Mouse (Mus musculus) regulatory T cell (primary cell): ENCODE data around the gene Gimap7.

Experiments
- in situ Hi-C: fragments of 300-600 bp; cut with MboI, MseI; formaldehyde crosslinking; loops from one replicate; pipeline ENCODE4 v1.15.1; 2025; ENCODE audit warnings: high pct_unique_total_duplicates

The Gimap7 gene

DNA sequence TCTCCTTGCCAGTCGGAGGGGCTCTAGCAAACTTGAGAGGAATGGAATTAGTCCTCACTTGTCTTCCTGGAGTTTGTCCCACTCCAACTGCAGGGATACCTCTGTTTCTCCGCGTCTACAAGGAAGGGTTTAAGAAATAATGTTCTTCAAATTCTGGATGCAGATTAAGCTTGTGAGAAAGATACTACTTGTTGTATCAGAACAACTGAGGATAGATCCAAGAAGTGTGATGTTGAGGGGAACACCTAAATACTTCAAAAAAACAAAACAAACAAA lies 21.3 kb downstream of the Gimap7 start:
- in situ Hi-C loops = loop anchor here (5.0 to 10.0 kb wide), 2 partner anchors 33 to 65 kb away; partner anchors contain the start of genes Gimap3 and Gimap9

DNA sequence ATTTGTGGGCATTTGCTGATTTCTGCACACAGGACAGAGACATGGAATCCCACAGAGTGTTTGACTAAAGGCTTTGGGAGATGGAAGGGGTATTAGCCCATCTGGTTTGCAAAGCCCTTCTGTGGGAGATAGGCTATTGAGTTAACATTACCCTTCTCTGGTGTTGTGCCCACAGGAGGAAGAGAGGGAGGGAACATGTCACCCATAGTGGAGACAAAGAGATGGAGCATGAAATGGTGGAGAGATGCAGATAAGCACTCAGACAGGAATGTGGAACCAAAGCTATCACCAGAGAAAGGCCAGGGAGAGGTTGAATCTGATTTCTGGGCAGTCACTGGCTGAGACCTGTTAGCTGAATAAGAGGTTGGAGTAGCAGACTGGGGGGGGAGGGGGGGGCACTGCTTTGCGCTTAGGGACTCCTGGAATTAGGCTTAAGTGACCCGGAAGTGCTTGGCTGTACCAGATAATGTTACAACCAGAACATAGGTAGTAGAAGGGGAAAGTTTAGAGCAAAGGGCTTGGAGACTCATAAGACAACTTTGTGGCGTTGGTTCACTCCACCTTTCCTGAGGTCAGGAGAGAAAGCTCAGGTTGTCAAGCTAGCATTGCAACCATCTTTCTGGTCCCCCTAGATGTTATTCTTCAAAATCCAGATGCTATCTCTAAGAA lies 22.2 kb downstream of the Gimap7 start:
- in situ Hi-C loops = loop anchor here (10.0 kb wide), 1 partner anchor 66 kb away; the partner anchor contains the start of gene Gimap9

DNA sequence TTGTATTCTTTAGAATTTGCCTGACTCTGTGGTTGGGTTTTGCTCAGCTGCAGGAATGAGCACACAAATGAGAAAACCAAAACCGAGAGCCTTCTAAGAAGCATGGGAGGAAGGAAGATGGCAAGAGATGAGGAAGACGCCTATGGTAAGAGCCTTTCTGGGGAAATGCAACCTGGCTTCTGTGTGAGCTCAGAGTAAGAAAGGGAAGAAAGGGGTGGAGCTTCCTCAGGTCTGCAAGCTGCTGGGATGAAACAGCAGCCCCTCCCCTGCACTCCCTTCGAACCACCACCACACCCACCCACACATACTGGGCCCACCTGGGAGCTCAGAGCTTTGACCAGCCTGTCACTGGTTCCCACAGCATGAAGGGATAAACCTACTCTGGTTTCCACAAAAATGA lies 22.9 kb downstream of the Gimap7 start:
- in situ Hi-C loops = loop anchor here (10.0 kb wide), 1 partner anchor 66 kb away; the partner anchor contains the start of gene Gimap9

DNA sequence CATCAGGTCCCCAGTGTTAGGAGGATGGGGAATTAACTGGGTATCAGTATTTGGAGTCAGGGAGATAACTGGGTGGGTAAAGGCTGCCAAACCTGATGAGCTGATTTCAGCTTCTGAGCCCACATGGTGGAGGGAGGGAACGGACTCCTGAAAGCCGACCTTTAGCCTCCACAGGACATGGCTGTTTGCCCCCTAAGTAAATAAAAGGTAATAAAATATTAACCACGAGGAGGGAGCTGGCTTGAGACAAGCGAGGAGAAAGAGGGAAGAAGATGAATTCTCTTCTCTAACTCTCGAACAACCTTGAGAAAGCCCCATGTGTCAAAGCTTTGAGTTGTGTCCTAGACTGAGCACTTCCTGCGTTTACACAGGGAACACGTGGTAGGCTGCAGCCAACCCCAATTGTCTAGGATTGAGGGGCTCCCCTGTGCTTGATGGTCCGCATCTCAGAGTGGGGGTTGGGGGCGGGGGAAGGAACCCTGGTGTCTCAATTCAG lies 23.3 kb downstream of the Gimap7 start:
- in situ Hi-C loops = loop anchor here (10.0 kb wide), 1 partner anchor 67 kb away; the partner anchor contains the start of gene Gimap9

DNA sequence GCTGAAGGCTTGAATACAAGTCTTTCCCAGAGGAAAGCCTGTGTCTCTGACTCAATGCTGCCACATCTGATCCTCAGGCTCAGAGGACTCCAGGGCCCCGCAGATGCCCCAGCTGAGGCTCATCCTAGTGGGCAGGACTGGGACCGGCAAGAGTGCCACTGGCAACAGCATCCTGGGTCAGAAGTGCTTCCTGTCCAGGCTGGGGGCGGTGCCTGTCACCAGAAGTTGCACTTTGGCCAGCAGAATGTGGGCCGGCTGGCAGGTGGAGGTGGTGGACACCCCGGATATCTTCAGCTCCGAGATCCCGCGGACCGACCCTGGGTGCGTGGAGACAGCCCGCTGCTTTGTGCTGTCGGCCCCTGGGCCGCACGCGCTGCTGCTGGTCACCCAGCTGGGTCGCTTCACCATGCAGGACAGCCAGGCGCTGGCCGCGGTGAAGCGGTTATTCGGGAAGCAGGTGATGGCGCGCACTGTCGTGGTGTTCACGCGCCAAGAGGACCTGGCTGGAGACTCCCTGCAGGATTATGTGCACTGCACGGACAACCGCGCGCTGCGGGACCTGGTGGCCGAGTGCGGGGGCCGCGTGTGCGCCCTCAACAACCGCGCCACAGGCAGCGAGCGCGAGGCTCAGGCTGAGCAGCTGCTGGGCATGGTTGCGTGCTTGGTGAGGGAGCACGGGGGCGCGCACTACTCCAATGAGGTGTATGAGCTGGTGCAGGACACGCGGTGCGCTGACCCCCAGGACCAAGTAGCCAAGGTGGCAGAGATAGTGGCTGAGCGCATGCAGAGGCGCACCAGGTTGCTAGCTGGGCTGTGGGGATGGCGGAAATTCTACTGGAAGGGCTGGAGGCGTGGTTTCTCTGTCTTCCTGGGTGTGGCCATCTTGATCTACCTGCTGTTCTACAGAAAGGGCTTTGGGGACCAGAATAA lies 24.3 kb downstream of the Gimap7 start:
- in situ Hi-C loops = loop anchor here (10.0 kb wide), 1 partner anchor 68 kb away; the partner anchor contains the start of gene Gimap9

DNA sequence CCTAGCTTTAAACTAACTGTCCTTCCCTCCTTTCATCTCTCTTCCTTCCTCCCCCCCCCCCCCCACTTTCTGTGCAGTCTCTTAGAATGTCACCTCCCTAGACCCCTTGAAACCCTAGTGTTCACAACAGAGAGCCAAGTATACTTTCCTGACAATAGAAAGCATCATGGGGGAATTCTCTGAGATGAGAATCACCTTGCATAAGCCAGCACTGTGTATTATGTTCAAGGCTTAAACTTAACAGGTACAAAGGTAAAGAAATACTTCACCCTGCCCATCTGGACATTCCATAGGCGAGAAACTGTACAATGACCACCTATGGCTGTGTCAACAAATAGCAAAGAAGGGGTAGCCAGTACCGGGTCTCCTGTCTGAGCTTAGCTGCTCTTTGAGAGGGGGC lies 27.1 kb downstream of the Gimap7 start:
- in situ Hi-C loops = loop anchor here (10.0 kb wide), 1 partner anchor 71 kb away; the partner anchor contains the start of gene Gimap9

DNA sequence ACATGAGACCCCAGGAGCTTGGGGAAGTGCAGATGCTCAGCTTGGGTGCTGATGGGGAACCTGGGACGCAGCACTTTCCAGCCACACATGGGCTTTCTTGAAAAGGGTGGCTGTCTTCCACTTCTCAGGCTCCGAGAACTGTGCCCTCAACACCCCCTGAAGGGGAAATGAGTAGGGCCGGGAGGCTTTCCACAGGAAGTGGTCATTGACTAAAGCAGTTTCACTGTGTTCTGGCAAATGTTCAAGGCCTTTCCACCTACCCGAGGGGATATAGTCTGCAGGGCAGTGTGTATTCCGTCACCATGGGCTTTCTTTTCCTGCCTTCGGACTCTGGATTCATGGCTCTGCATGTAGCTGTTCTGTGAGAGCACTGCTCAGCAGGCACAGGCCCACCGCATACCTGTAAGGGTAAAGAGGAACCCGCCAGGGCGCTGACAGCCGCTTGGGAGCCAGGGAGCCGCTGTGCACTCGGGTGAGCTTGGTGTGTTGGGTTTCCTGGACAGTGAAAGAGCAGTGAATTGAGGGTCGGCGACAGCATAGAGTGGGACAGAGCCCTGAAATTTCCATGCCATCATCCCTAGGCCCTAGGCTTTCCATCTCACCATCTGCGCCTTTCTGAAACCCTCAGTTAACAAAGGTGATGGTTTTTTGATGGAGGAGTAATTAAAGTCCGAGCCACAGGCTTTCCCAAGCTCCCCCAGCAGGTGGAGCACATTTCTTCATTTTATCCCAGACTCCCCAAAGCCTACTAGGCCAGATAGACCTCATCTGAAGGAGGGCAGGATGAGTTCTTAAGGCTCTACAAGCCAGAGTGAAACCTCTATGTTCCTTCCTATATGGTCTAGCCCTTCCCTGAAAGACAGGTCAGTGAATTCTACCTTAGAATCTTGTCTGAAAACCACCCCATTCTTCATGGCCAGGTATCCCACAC lies 27.8 kb downstream of the Gimap7 start, which contains the start of gene Gimap5:
Gimap5 (plus strand) TSS at position 239 of the 931 bp plus-strand sequence.
- in situ Hi-C loops = loop anchor here (10.0 kb wide), 1 partner anchor 71 kb away; the partner anchor contains the start of gene Gimap9

DNA sequence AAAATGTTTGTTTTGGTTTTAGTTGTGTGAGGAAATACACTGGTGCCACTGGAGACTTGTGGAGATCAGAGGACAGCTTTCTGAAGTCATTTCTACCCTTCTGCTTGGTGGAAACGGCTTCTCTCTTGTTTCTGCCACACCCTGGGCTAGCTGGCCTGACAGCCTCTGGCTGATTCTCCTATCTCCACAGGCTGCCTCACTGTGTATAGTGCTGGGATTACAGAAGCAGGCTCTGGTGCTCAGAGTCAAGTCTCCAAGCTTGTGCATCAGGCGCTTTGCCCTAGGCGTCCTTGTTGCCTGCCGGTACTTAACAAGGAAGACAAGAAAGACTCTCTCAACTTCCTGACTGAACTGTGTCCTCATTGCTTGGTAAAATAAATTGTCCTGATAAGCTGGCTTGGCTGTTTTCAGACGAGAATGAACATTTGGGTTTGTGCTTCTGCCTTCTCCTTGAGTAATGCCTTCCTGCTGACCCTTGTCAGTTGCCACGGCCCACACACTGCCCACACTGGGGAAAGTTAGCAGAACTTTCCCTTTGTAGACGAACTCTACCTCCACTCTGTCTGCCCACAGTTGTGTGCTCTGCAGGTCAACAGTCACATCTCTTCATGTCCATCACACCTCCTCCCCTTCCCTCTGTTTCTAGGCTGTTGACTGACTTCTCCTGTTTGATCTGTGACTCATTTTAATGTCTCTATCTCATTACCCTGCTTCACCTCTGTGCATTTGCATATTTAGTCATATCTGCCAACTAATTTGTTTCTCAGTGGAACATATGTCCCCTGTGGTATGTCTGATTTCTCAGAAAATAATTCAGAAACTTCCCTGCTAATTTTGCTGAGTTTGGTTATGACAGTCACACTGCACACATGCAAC lies 28.9 kb downstream of the Gimap7 start:
- in situ Hi-C loops = loop anchor here (10.0 kb wide), 1 partner anchor 73 kb away; the partner anchor contains the start of gene Gimap9

DNA sequence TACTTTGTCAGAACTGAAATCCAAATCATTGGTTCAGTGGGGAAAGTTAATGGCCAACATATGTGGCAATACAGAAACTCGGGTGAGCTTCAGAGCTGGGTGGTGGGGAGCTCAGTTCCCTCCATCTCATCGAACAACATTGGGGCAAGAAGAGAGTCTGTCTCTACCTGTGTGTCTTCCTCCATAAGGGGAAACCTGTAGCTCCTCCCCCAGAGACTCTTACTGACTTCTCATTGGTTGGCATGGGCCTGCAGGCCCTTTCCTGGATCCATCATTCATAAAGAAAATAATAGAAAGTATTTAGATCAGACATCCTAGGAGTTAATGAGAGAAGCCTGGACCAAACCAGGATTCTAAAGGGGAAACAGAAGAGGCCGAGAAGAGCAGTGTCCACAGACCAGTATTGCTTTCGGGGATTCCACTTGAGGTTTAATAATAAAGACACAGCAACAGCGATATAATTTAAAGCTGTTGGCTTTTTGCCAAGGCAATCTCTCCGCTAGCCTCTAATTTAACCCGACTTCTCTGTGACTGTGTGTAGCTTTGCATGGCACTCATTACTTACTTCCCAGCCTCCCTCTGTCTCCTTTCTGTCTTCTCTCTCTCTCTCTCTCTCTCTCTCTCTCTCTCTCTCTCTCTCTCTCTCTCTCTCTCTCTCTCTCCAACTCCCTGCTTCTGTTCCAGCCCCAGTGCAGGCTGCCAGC lies 45.3 kb downstream of the Gimap7 start:
- in situ Hi-C loops = loop anchor here (25.0 kb wide), 1 partner anchor 676 kb away; the partner anchor contains the start of gene Zfp746

DNA sequence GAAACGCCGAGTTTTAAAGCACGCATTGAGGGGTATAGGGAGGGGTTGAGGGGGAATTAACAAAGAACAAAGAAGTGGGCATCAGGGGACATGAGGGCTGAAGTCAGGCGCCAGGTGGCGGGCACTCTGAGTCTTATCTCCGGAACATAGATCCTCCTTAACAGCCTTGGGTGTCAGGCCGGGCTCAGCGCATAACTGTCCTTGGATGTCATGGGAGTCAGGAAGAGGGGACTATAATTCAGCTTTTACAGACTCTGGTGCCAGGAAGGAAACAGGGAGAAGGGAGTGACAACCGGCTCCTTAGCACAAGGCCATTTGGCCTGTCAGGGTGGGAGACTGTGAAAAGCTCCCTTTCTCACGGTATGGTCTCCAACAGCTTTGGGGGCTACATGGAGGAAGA lies 46.1 kb downstream of the Gimap7 start:
- in situ Hi-C loops = loop anchor here (25.0 kb wide), 1 partner anchor 677 kb away; the partner anchor contains the start of gene Zfp746

DNA sequence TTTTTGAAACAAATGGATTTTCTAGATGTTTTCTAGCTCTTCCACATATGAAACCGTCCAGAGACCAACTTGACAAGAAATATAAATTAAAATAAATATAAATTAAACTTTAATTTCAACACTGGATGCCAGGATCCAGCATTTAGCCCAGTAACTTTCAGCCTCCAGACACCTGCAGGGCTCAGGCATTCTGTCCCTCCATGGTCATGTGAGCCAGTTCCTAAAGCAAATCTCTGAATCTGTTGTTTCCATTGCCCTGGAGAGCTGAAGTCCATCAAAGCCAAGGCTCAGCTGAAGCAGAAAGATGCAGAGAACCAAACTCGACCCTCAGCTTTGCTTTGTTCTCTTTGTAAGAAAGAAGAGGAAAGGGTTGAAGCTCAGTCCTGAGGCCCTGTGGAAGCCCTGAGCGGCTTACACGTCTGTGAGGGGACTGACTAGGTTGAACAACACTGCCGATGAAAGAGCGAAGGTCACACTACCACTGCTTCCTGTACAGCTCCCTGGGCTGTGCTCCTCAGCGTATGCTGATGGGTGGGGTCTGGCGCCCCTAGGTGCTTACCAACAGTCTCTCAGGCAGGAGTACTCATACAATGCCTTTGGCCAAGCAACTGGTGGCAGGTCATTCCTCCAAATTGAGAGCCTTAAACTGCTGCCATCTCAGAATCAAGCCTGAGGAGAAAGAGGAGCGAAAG lies 49.9 kb downstream of the Gimap7 start:
- in situ Hi-C loops = loop anchor here (25.0 kb wide), 1 partner anchor 681 kb away; the partner anchor contains the start of gene Zfp746

DNA sequence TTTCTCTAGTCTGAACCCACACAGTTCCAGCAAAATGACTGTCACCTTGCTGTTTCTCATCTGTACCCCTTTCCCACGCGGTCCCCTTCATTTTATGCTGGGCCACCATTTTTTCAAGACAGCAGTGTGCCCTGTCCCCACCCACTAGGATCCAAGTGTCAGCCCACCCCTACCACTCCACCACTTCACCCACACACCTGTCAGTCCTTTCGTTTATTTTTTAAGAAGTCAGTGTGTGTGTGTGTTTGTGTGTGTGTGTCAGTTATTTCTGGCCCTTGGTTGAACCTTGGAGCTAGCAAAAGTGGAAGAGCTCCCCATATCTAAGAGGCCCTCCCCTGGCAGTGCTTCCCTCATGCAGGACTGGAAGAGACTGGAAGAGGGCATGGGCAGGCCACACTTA lies 50.5 kb downstream of the Gimap7 start:
- in situ Hi-C loops = loop anchor here (25.0 kb wide), 1 partner anchor 682 kb away; the partner anchor contains the start of gene Zfp746

DNA sequence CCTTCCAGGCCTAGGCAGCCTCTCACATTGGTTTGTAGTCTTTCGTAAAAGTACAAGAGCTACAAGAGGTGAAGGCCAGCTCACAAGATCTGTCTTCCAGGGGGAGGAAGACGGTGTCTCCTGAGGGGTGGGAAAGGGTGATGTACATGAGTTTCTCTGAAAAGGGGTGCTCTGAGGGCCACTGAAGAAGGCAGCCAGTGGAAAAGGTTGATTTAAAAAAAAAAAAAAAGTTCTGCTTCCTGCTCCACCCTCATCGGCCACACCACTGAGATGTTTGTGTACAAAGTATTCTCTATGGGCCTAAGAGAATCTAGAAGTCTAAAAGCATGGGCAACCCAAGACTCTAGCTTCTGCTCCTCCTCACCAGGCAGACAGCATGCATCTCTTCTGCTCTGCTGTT lies 52.3 kb downstream of the Gimap7 start, which contains the start of gene Gimap3:
Gimap3 (minus strand) TSS at position 156 of the 400 bp plus-strand sequence.
- in situ Hi-C loops = loop anchor here (5.0 to 25.0 kb wide), 3 partner anchors 33 to 683 kb away; partner anchors contain the start of genes Gimap1, Gimap8 and Zfp746

DNA sequence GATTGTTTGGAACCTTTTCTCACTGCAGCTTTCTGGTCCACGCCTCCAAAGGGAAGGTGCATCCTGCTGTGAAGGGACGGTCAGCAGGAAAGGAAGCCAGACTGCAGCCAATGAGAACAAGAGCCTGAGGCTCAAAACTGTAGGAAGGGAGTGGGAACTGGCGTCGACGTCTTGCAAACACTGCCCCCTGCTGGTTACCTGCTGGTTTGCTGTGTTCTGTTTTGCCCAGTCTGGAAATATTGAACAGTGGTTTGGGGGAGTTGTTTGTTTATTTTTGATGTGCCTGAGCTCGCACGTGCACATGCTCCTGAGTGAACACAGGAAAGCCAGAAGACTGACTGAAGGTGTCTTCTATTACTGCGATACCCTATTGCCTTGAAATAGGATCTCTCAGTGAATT lies 53.6 kb downstream of the Gimap7 start:
- in situ Hi-C loops = loop anchor here (5.0 to 25.0 kb wide), 3 partner anchors 35 to 685 kb away; partner anchors contain the start of genes Gimap1, Gimap8 and Zfp746
